15 mouse cellular contexts compared by ENCODE assay signal in genomic region chr16:54098696-54099095, GRCm38 (mm10).
"Had no signal": no experiment of that assay in that cellular context is flagged by ENCODE, and none has a peak within 500 bp of the region (broad histone marks: within the 10 kb centered on the region; RNA-seq: fewer than 3 reads in every experiment).

No protein-coding gene starts in this region.

- H3K4me1 ChIP-seq: neural tube, embryonic 15.5 days; stomach, embryonic 15.5 days had no signal

- H3K4me3 ChIP-seq: neural tube, embryonic 15.5 days; stomach, embryonic 15.5 days had no signal

- H3K9ac ChIP-seq: neural tube, embryonic 15.5 days; stomach, embryonic 15.5 days had no signal

- H3K4me2 ChIP-seq: neural tube, embryonic 15.5 days; stomach, embryonic 15.5 days had no signal

- H3K27me3 ChIP-seq: neural tube, embryonic 15.5 days; stomach, embryonic 15.5 days had no signal

- H3K36me3 ChIP-seq: neural tube, embryonic 15.5 days; stomach, embryonic 15.5 days had no signal

- H3K9me3 ChIP-seq: neural tube, embryonic 15.5 days; stomach, embryonic 15.5 days had no signal

- DNase-seq: retina, postnatal 1 day; right cerebral cortex, adult 18-20 months; right cerebral cortex, postnatal 14 days; right cerebral cortex, postnatal 25 days; right cerebral cortex, postnatal 4 days; spleen, adult 18-20 months; thymus, adult 18-20 months; thymus, adult 2 months; thymus, postnatal 14 days; thymus, postnatal 25 days; thymus, postnatal 36 days; thymus, postnatal 4 days had no signal

- H3K27ac ChIP-seq: neural tube, embryonic 15.5 days; stomach, embryonic 15.5 days; stomach, postnatal 0 days had no signal
